Mouse (Mus musculus) liver, embryonic 13.5 days (tissue): Measurements from ENCODE around the gene Slc30a1. TPM values are rescaled to one million over a fixed set of nuclear protein-coding genes. Genes with fewer than 3 reads are reported as not detected.

Experiments
- ATAC-seq: fragments of 200-750 bp; cut with Nextera tagmentation; 2 replicates; pipeline ENCODE4 v1.8.0; 2017; ENCODE audit warnings: low read depth, mild to moderate bottlenecking, moderate number of reproducible peaks, moderate library complexity
- DNase-seq: peaks from one replicate; pipeline ENCODE4 v3.0.0; 2022
- H3K27ac ChIP-seq: fragments of 300-500 bp; sonication (generic); 2 replicates; pipeline ENCODE4 v1.5.1; 2015; ENCODE audit warnings: moderate library complexity, mild to moderate bottlenecking, inconsistent platforms
- H3K27me3 ChIP-seq: fragments of 300-500 bp; sonication (generic); 2 replicates; pipeline ENCODE4 v1.6.1; 2015; ENCODE audit warnings: mild to moderate bottlenecking, inconsistent platforms
- H3K36me3 ChIP-seq: fragments of 300-500 bp; sonication (generic); 2 replicates; pipeline ENCODE4 v1.6.1; 2015; ENCODE audit warnings: mild to moderate bottlenecking, inconsistent platforms
- H3K4me1 ChIP-seq: fragments of 300-500 bp; sonication (generic); replicated peaks from 2 replicates; pipeline ENCODE4 v1.6.1; 2015; ENCODE audit warnings: inconsistent platforms
- H3K4me2 ChIP-seq: fragments of 300-500 bp; sonication (generic); 2 replicates; pipeline ENCODE4 v1.6.1; 2015; ENCODE audit warnings: inconsistent platforms, mild to moderate bottlenecking, moderate library complexity
- H3K4me3 ChIP-seq: fragments of 300-500 bp; sonication (generic); replicated peaks from 2 replicates; pipeline ENCODE4 v1.5.1; 2015; ENCODE audit warnings: mild to moderate bottlenecking, inconsistent platforms
- H3K9ac ChIP-seq: fragments of 300-500 bp; sonication (generic); 2 replicates; pipeline ENCODE4 v1.6.1; 2015; ENCODE audit warnings: mild to moderate bottlenecking, inconsistent platforms
- H3K9me3 ChIP-seq: fragments of 300-500 bp; sonication (generic); replicated peaks from 2 replicates; pipeline ENCODE4 v1.6.1; 2016; ENCODE audit warnings: inconsistent platforms
- WGBS: fragments of 180-500 bp; shearing (Covaris S2); methylation state at CpG from one replicate; pipeline ENCODE4 v1.1.7; 2015; ENCODE audit not compliant: insufficient replicate concordance; 5-methylcytosine and 5-hydroxymethylcytosine counted together
- polyA plus RNA-seq: library from polyadenylated mRNA; unstranded; fragments of >200 nt; fragmentation: Nextera tagmentation; extraction: Ambion mirVana; gene quantifications from 2 replicates; pipeline ENCODE4 v1.2.1, GENCODE M21; 2015

The Slc30a1 gene
- polyA plus RNA-seq: 2.7 and 3.0 TPM in 2 replicates

- Histone ChIP-seq H3K4me1 (peaks cover 54% of the 10 kb centered on the region), H3K27ac (peak within 1 kb of the TSS; percentile 92), H3K9me3 (no peaks in the 10 kb centered on the region), H3K4me2 (peak within 1 kb of the TSS; percentile 97), H3K27me3 (0 out of 2 replicates have a peak, but pooled peaks cover 5% of the 10 kb centered on the region), H3K9ac (peak within 1 kb of the TSS; percentile 98), H3K4me3 (peak within 1 kb of the TSS; percentile 98), H3K36me3 (peaks cover 31% of the 10 kb centered on the region)
- DNase-seq (peak; percentile 97), ATAC-seq (peak; percentile 93)
- under 1% methylated on average over 100 of the region's 104 CpGs for WGBS
Measured at GRCm38 (mm10) chr1:191906571-191907430, at the start of gene Slc30a1. Gene Slc30a1, plus strand, starts transcription at chr1:191906767.

DNA sequence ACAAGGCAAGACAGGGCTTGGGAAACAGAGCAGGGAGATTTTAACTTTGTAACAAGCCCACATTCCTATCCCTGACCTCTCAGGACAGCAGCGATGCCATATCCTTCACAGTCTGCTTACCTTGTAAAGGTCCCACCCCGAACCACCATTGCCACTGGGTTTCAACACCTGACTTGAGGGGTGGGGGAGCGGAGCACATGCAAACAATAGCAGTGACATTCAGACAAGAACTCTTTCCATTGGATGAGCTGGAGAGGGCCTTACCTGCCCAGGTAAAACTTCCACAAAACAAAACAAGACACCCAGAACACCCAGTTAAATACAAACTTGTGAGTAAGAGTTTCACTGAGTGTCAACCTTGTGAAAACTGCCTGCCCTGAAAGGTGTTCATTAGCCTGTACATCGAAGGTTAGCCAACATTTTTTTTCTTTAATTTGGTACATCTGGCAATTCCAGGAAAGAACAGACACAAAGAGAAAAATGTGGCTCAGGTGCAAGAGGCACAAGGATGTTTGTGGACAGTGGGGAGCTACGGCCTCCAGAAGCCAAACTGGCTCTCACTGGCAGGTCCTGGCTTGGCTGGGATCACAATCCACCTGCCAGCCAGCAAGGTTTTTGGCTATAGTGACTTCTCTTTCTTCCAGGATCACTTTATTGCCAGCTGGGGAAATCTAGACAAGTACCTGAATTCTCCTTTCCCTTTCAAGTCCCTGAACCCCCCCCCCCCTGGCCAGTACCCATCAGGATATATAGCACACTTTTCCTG is 49.5 kb upstream of the Slc30a1 start:
- H3K4me2 ChIP-seq: no peak overlapping the region
- no peak overlapping the region for H3K9ac ChIP-seq
- WGBS: 81% methylated on average over 5 of the region's 5 CpGs
- DNase-seq: no peak
- peaks cover 56% of the 10 kb centered on the region for H3K4me1 ChIP-seq
- H3K27me3 ChIP-seq: no peaks in the 10 kb centered on the region
- no peak overlapping the region for H3K4me3 ChIP-seq
- H3K27ac ChIP-seq: peak overlapping the region; percentile 98
- H3K9me3 ChIP-seq: no peaks in the 10 kb centered on the region
- no peaks in the 10 kb centered on the region for H3K36me3 ChIP-seq
- ATAC-seq: no peak

- Histone ChIP-seq H3K4me2 (no peak overlapping the region), H3K27me3 (no peaks in the 10 kb centered on the region), H3K36me3 (no peaks in the 10 kb centered on the region), H3K27ac (no peak overlapping the region), H3K4me3 (no peak overlapping the region), H3K9ac (no peak overlapping the region), H3K4me1 (peaks cover 49% of the 10 kb centered on the region), H3K9me3 (no peaks in the 10 kb centered on the region)
- DNase-seq: no peak
- no peak for ATAC-seq
Measured at GRCm38 (mm10) chr1:191858136-191858535, 48.4 kb upstream of the Slc30a1 start.

DNA sequence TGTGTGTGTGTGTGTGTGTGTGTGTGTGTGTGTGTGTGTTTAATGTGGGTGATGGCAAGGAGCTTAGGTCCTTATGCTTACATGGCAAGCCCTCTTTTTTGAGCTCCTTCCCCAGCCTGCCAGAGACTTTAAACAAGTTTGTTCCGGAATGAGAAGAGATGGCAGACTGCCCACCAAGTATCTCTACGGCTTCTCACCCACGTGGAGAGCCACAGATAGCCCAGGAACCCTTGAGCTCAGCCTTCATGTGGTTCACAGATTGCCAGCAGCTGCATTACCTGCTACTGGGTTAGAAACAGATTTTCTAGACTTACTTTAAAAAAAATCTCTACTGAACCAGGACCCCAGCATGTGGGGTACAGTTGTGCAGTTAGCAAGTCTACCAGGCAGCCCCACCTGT is 46.7 kb upstream of the Slc30a1 start:
- no peaks in the 10 kb centered on the region for H3K9me3 ChIP-seq
- H3K9ac ChIP-seq: no peak overlapping the region
- no peak overlapping the region for H3K4me2 ChIP-seq
- no peak overlapping the region for H3K4me3 ChIP-seq
- 73% methylated on average over 3 of the region's 3 CpGs for WGBS
- no peak for ATAC-seq
- H3K27ac ChIP-seq: no peak overlapping the region
- H3K27me3 ChIP-seq: no peaks in the 10 kb centered on the region
- DNase-seq: no peak
- H3K4me1 ChIP-seq: peaks cover 32% of the 10 kb centered on the region
- no peaks in the 10 kb centered on the region for H3K36me3 ChIP-seq

- ATAC-seq (no peak), DNase-seq (no peak)
- Histone ChIP-seq H3K9ac (no peak overlapping the region), H3K4me2 (no peak overlapping the region), H3K9me3 (no peaks in the 10 kb centered on the region), H3K27ac (no peak overlapping the region), H3K4me3 (no peak overlapping the region), H3K4me1 (peaks cover 25% of the 10 kb centered on the region), H3K27me3 (no peaks in the 10 kb centered on the region), H3K36me3 (no peaks in the 10 kb centered on the region)
- 61% methylated on average over 5 of the region's 5 CpGs for WGBS
Measured at GRCm38 (mm10) chr1:191861247-191861646, 45.3 kb upstream of the Slc30a1 start.

- H3K4me3 ChIP-seq: no peak overlapping the region
Measured at GRCm38 (mm10) chr1:191863833-191864550, 42.6 kb upstream of the Slc30a1 start.

DNA sequence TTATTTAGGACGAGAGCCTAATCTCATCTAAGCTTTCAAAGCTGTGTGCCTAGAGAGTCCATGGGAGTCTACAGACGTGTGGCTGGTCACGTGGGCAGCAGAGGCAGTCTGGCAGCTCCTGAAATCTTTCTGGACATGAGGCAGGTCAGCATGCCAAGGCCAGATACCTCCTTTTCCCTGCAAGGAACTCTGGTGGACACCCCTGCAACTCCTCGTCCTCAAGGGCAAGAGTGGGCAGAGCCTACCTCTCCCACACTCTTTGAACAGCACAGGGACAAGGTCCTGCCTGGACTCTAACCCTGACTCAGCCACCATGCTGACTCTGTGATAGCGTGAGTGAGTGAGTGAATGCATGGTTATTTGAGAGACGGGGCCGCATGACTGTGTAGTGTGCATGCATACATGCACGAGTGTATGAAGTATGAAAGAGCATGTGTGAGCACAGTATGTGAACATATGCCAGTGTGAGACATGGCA is 42.0 kb upstream of the Slc30a1 start:
- H3K36me3 ChIP-seq: no peaks in the 10 kb centered on the region

More at GRCm38 (mm10) chr1:191863833-191864550, 42.6 kb upstream of the Slc30a1 start:
- no peak for DNase-seq
- ATAC-seq: no peak
- Histone ChIP-seq H3K9ac (no peak overlapping the region), H3K9me3 (no peaks in the 10 kb centered on the region), H3K4me1 (peaks cover 14% of the 10 kb centered on the region), H3K4me2 (no peak overlapping the region), H3K27ac (no peak overlapping the region), H3K36me3 (no peaks in the 10 kb centered on the region), H3K27me3 (no peaks in the 10 kb centered on the region)
- 64% methylated on average over 4 of the region's 4 CpGs for WGBS

GRCm38 (mm10) chr1:191872076-191872710 is 34.4 kb upstream of the Slc30a1 start:
- no peak overlapping the region for H3K27ac ChIP-seq
- H3K9me3 ChIP-seq: no peaks in the 10 kb centered on the region
- no peak overlapping the region for H3K9ac ChIP-seq
- DNase-seq (no peak), ATAC-seq (no peak)
- H3K36me3 ChIP-seq: no peaks in the 10 kb centered on the region
- no peak overlapping the region for H3K4me3 ChIP-seq
- peaks cover 23% of the 10 kb centered on the region for H3K4me1 ChIP-seq
- WGBS: 59% methylated on average over 6 of the region's 6 CpGs
- no peak overlapping the region for H3K4me2 ChIP-seq
- peaks cover 29% of the 10 kb centered on the region for H3K27me3 ChIP-seq

More for the DNA sequence above, 42.0 kb upstream of the Slc30a1 start:
- no peak overlapping the region for H3K4me2 ChIP-seq
- H3K9ac ChIP-seq: no peak overlapping the region
- no peak for ATAC-seq
- 64% methylated on average over 8 of the region's 8 CpGs for WGBS
- no peak overlapping the region for H3K27ac ChIP-seq
- H3K27me3 ChIP-seq: peaks cover under 1% of the 10 kb centered on the region
- DNase-seq: no peak
- H3K9me3 ChIP-seq: no peaks in the 10 kb centered on the region
- no peak overlapping the region for H3K4me3 ChIP-seq
- H3K4me1 ChIP-seq: peaks cover 10% of the 10 kb centered on the region

DNA sequence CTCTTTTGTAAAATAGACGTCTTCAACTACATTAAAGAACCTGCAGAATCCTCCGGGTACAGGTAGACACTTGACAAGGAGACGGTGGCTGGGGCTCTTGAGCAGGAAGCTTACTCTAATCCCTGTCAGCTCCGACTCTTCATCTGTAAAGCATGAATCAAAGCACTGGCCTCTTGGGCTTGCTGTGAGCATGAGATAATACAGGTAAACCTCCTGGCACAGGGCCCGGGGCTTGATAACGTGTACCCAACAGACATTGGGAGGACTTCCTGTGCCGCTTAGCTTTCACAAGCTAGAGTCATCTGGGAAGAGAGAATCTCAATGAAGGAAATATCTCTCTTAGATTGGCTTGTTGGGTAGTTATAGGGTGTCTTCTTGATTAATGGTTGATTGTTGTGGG is 31.6 kb upstream of the Slc30a1 start:
- Histone ChIP-seq H3K4me1 (peaks cover 44% of the 10 kb centered on the region), H3K4me2 (no peak overlapping the region), H3K27me3 (peaks cover 35% of the 10 kb centered on the region), H3K36me3 (no peaks in the 10 kb centered on the region), H3K27ac (no peak overlapping the region), H3K4me3 (no peak overlapping the region), H3K9me3 (no peaks in the 10 kb centered on the region), H3K9ac (no peak overlapping the region)
- ATAC-seq (peak; percentile 55; the same call in 1 of the 2 replicates), DNase-seq (no peak)
- WGBS: 32% methylated on average over 7 of the region's 7 CpGs

DNA sequence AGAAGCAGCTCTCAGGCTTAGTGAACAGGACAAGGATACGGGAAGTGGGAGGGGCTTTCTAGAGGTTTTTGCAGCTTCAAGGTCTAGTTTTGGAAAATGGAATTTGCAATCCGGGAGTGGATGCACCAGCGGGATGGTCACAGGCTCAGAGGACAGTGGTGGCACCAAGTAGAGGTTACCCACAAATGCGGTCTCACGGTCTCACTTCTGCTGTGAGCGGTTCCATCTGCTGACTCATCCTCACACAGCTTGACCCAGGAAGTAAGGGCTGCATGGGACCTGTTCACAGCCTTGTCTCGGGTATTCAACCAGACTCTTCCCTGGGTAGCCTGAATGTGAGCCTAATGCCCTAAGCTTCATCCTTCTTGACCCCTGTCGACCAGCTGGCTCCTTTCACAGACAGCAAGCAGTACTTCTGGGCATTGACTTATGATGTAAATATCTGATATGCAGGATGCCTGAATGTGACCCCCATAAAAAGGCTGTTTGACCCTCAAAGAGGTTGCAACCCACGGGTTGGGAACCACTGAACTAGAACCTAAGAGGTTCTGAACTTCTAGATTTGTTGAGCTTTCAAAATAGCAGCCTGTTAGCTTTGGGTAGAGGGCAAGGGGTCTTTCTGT is 30.8 kb upstream of the Slc30a1 start:
- ATAC-seq (peak; percentile 59), DNase-seq (no peak)
- H3K27me3 ChIP-seq: peaks cover 35% of the 10 kb centered on the region
- H3K9ac ChIP-seq: no peak overlapping the region
- WGBS: 44% methylated on average over 9 of the region's 9 CpGs
- no peak overlapping the region for H3K27ac ChIP-seq
- peak overlapping the region; percentile 14; the same call in 1 of the 2 replicates for H3K4me2 ChIP-seq
- H3K4me3 ChIP-seq: no peak overlapping the region
- H3K36me3 ChIP-seq: no peaks in the 10 kb centered on the region
- no peaks in the 10 kb centered on the region for H3K9me3 ChIP-seq
- peaks cover 52% of the 10 kb centered on the region for H3K4me1 ChIP-seq
